Mouse (Mus musculus) midbrain, embryonic 14.5 days (tissue): Measurements from ENCODE around the gene Il5. TPM values are rescaled to one million over a fixed set of nuclear protein-coding genes. Genes with fewer than 3 reads are reported as not detected.

Source experiments
- ATAC-seq: fragments of 200-750 bp; cut with Nextera tagmentation; 2 replicates; pipeline ENCODE4 v1.8.0; 2017; ENCODE audit warnings: moderate number of reproducible peaks, moderate library complexity; ENCODE audit not compliant: low FRiP score, low TSS enrichment
- DNase-seq: peaks from one replicate; pipeline ENCODE4 v3.0.0-alpha.2; 2015
- H3K27ac ChIP-seq: fragments of 300-500 bp; sonication (generic); replicated peaks from 2 replicates; pipeline ENCODE4 v1.5.1; 2014; ENCODE audit warnings: mild to moderate bottlenecking, low read depth, low read length, moderate library complexity
- H3K27me3 ChIP-seq: fragments of 300-500 bp; sonication (generic); 2 replicates; pipeline ENCODE4 v1.6.1; 2014; ENCODE audit warnings: low read length, control low read depth, mixed read lengths; ENCODE audit not compliant: control insufficient read depth, insufficient read depth
- H3K36me3 ChIP-seq: fragments of 300-500 bp; sonication (generic); 2 replicates; pipeline ENCODE4 v1.6.1; 2014; ENCODE audit warnings: low read length, control low read depth; ENCODE audit not compliant: control insufficient read depth, insufficient read depth
- H3K4me1 ChIP-seq: fragments of 300-500 bp; sonication (generic); 2 replicates; pipeline ENCODE4 v1.6.1; 2014; ENCODE audit warnings: mild to moderate bottlenecking, antibody characterized with exemption, low read length, control low read depth; ENCODE audit not compliant: control insufficient read depth, insufficient read depth
- H3K4me2 ChIP-seq: fragments of 300-500 bp; sonication (generic); 2 replicates; pipeline ENCODE4 v1.6.1; 2014; ENCODE audit warnings: mild to moderate bottlenecking, low read length, moderate library complexity
- H3K4me3 ChIP-seq: fragments of 300-500 bp; sonication (generic); replicated peaks from 2 replicates; pipeline ENCODE4 v1.5.1; 2014; ENCODE audit warnings: low read depth, low read length
- H3K9ac ChIP-seq: fragments of 300-500 bp; sonication (generic); replicated peaks from 2 replicates; pipeline ENCODE4 v1.6.1; 2014; ENCODE audit warnings: mild to moderate bottlenecking, low read length, moderate library complexity
- H3K9me3 ChIP-seq: fragments of 300-500 bp; sonication (generic); 2 replicates; pipeline ENCODE4 v1.6.1; 2016; ENCODE audit warnings: low read length, control low read depth, mixed read lengths; ENCODE audit not compliant: control insufficient read depth
- WGBS: fragments of 180-500 bp; shearing (Covaris S2); extraction: QIAGEN DNeasy Blood & Tissue Kit; methylation state at CpG from one replicate; pipeline ENCODE4 v1.1.7; 2014; 5-methylcytosine and 5-hydroxymethylcytosine counted together
- polyA plus RNA-seq: library from polyadenylated mRNA; unstranded; fragments of >200 nt; fragmentation: Nextera tagmentation; extraction: Ambion mirVana; gene quantifications from 2 replicates; pipeline ENCODE4 v1.2.1, GENCODE M21; 2014

Gene Il5
- polyA plus RNA-seq, 1 experiment from 2014 or later = not detected

GRCm38 (mm10) chr11:53734970-53735681, 14.5 kb downstream of the Il5 start:
- no peaks in the 10 kb centered on the region for H3K4me1 ChIP-seq
- H3K4me2 ChIP-seq = no peak overlapping the region
- 73% methylated on average over 18 of the region's 18 CpGs for WGBS
- no peaks in the 10 kb centered on the region for H3K9me3 ChIP-seq
- no peaks in the 10 kb centered on the region for H3K36me3 ChIP-seq
- no peaks in the 10 kb centered on the region for H3K27me3 ChIP-seq
- no peak overlapping the region for H3K9ac ChIP-seq
- H3K4me3 ChIP-seq = no peak overlapping the region
- H3K27ac ChIP-seq = no peak overlapping the region
- DNase-seq = no peak
- ATAC-seq = no peak

- peak overlapping the region; percentile 17; the same call in 1 of the 2 replicates for H3K4me3 ChIP-seq
- H3K27ac ChIP-seq = no peak overlapping the region
- no peaks in the 10 kb centered on the region for H3K4me1 ChIP-seq
- no peak overlapping the region for H3K9ac ChIP-seq
- peak overlapping the region; percentile 50 for H3K4me2 ChIP-seq
- WGBS = 27% methylated on average over 17 of the region's 17 CpGs
- ATAC-seq (peak; percentile 57), DNase-seq (peak; percentile 91)
- no peaks in the 10 kb centered on the region for H3K36me3 ChIP-seq
- H3K9me3 ChIP-seq = no peaks in the 10 kb centered on the region
- H3K27me3 ChIP-seq = no peaks in the 10 kb centered on the region
Observed at GRCm38 (mm10) chr11:53735682-53736245, 15.2 kb downstream of the Il5 start.

DNA sequence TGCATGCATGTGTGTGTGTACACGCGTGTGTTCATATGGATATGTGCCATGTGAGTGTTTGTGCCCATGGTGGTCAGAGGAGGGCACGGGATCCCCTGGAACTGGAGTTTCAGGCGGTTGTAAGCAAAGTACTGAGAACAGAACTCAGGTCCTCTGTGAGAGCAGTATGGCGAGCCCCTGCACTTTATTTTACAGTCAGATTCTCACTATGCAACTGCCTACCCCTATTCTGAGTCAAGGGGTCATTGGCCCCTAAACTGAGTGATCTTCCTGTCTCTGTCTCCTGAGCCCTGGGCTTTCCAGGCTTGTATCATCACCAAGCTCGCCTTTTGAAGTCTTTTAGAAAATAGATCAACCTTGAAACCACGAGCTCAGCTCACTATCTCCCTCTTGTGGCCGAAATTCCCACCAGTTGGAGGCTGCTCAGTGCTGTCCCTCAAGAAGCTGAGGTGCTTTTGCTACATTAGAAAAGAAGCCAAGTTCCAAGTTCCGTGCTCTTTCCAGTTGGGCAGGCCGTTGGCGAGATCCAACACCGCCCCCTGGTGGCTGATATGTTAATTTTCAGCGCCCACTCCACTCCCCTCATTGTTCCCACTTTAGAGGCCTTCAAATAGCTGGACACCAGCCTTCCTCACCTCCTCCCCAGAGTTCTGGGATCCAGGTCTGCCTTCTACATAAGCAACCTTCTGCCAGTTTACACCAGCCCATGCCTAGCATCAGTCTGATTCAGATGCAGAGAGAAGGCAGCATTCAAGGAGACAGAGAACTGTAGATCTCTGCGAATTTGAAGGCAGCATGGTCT, 16.4 kb downstream of the Il5 start:
- Histone ChIP-seq H3K36me3 (no peaks in the 10 kb centered on the region), H3K27me3 (no peaks in the 10 kb centered on the region), H3K9me3 (no peaks in the 10 kb centered on the region), H3K27ac (no peak overlapping the region), H3K9ac (no peak overlapping the region), H3K4me3 (no peak overlapping the region), H3K4me1 (no peaks in the 10 kb centered on the region), H3K4me2 (no peak overlapping the region)
- ATAC-seq (no peak), DNase-seq (peak; percentile 78)
- WGBS = 53% methylated on average over 14 of the region's 14 CpGs

DNA sequence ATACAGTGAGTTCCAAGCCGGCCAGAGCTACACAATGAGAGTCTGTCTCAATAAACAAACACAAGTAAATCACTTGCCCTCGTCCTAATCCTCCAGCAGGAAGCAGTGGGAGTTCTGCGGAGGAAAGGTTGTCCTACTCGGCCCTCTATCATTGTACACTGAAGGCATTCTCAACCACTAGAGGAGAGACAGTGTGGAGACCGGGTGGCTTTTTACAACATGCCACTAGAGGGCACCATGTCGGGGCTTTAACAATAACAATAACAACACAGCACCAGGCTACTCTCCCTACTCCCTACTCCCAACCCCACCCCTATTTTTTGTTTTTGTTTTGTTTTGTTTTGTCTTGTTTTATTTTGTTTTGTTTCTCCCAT, 17.0 kb downstream of the Il5 start:
- Histone ChIP-seq H3K27ac (no peak overlapping the region), H3K4me3 (no peak overlapping the region), H3K27me3 (no peaks in the 10 kb centered on the region), H3K36me3 (no peaks in the 10 kb centered on the region), H3K9ac (no peak overlapping the region), H3K9me3 (no peaks in the 10 kb centered on the region), H3K4me2 (no peak overlapping the region), H3K4me1 (no peaks in the 10 kb centered on the region)
- no peak for ATAC-seq
- 44% methylated on average over 6 of the region's 6 CpGs for WGBS
- DNase-seq = peak; percentile 57

- Histone ChIP-seq H3K9ac (no peak overlapping the region), H3K9me3 (no peaks in the 10 kb centered on the region), H3K4me3 (no peak overlapping the region), H3K36me3 (no peaks in the 10 kb centered on the region), H3K4me2 (no peak overlapping the region), H3K27ac (no peak overlapping the region), H3K27me3 (no peaks in the 10 kb centered on the region), H3K4me1 (no peaks in the 10 kb centered on the region)
- no peak for ATAC-seq
- DNase-seq = peak; percentile 45
- WGBS = 8% methylated on average over 5 of the region's 5 CpGs
Observed at GRCm38 (mm10) chr11:53742353-53742752, 21.8 kb downstream of the Il5 start.

DNA sequence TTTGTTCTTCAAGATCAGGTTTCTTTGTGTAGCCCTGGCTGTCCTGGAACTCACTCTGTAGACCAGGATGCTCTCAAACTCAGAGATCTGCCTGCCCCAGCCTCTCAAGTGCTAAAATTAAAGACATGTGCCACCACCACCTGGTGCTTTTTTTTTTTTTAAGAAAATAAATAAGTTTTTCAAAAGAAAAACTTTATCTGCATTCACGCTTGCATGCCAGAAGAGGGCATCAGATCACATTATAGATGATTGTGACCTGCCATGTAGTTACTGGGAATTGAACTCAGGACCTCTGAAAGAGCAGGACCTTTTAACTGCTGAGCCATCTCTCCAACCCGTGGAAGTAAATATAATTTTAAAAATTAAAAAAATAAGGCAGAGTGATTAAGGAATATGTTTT, 24.7 kb downstream of the Il5 start:
- Histone ChIP-seq H3K4me3 (no peak overlapping the region), H3K9ac (no peak overlapping the region), H3K4me1 (no peaks in the 10 kb centered on the region), H3K27me3 (no peaks in the 10 kb centered on the region), H3K36me3 (no peaks in the 10 kb centered on the region), H3K27ac (no peak overlapping the region), H3K4me2 (no peak overlapping the region), H3K9me3 (no peaks in the 10 kb centered on the region)
- DNase-seq (no peak), ATAC-seq (no peak)
- 91% methylated on average over 2 of the region's 2 CpGs for WGBS

GRCm38 (mm10) chr11:53747985-53748384, 27.4 kb downstream of the Il5 start:
- no peak for ATAC-seq
- no peak for DNase-seq

DNA sequence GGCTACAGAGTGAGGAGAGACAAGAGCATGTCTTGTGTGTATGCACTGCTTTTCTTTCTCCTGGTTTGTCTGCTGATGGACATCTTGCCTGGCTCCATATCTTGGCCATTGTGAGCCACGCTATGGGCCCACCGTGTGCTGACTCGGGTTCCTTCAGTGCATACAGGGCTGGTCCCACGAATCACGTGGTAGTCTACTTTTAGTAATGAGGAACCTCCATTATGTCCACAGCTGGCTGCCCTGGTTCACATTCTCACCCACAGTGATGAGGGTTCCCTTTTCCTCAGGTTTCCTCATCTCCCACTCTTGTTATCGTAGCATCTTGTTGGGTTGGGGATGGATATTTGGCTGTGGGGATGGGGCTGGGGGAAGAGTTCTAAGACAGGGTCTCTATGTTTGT, 28.0 kb downstream of the Il5 start:
- WGBS = 96% methylated on average over 6 of the region's 6 CpGs
- Histone ChIP-seq H3K27me3 (no peaks in the 10 kb centered on the region), H3K27ac (no peak overlapping the region), H3K9ac (no peak overlapping the region), H3K4me2 (no peak overlapping the region), H3K9me3 (no peaks in the 10 kb centered on the region), H3K4me1 (no peaks in the 10 kb centered on the region), H3K4me3 (no peak overlapping the region), H3K36me3 (no peaks in the 10 kb centered on the region)
- no peak for ATAC-seq
- no peak for DNase-seq

More at GRCm38 (mm10) chr11:53747985-53748384, 27.4 kb downstream of the Il5 start:
- Histone ChIP-seq H3K9ac (no peak overlapping the region), H3K4me1 (no peaks in the 10 kb centered on the region), H3K27ac (no peak overlapping the region), H3K36me3 (no peaks in the 10 kb centered on the region), H3K9me3 (no peaks in the 10 kb centered on the region), H3K4me2 (no peak overlapping the region), H3K4me3 (no peak overlapping the region), H3K27me3 (no peaks in the 10 kb centered on the region)
- 95% methylated on average over 9 of the region's 9 CpGs for WGBS
